Mouse (Mus musculus) ES-Bruce4 (cell line): ENCODE data around the gene Rcvrn. TPM values are rescaled to one million over a fixed set of nuclear protein-coding genes. Genes with fewer than 3 reads are reported as not detected.

Source experiments
- H3K27ac ChIP-seq: 2 replicates; pipeline ENCODE4 v1.5.1; 2012; ENCODE audit warnings: low read length, inconsistent platforms; ENCODE audit not compliant: insufficient read depth
- H3K27me3 ChIP-seq: 2 replicates; pipeline ENCODE4 v1.6.1; 2012; ENCODE audit warnings: mild to moderate bottlenecking, low read length, inconsistent platforms; ENCODE audit not compliant: control insufficient read depth, poor library complexity, insufficient read depth, severe bottlenecking
- H3K36me3 ChIP-seq: 2 replicates; pipeline ENCODE4 v1.6.1; 2012; ENCODE audit warnings: inconsistent platforms, mild to moderate bottlenecking, low read length, moderate library complexity; ENCODE audit not compliant: control insufficient read depth, poor library complexity, insufficient read depth, severe bottlenecking
- H3K4me1 ChIP-seq: one replicate; pipeline ENCODE4 v1.8.1; 2011; ENCODE audit warnings: low read length; ENCODE audit not compliant: control insufficient read depth, insufficient read depth
- H3K4me3 ChIP-seq: 2 replicates; pipeline ENCODE4 v1.5.1; 2011; ENCODE audit warnings: low read depth, mild to moderate bottlenecking, low read length
- H3K9ac ChIP-seq: 2 replicates; pipeline ENCODE4 v1.6.1; 2012; ENCODE audit warnings: low read depth, mild to moderate bottlenecking, inconsistent platforms; ENCODE audit not compliant: poor library complexity, severe bottlenecking
- H3K9me3 ChIP-seq: replicated peaks from 2 replicates; pipeline ENCODE4 v1.6.1; 2012; ENCODE audit warnings: mild to moderate bottlenecking, low read length, inconsistent platforms; ENCODE audit not compliant: control insufficient read depth, poor library complexity, insufficient read depth, severe bottlenecking
- CTCF ChIP-seq: IDR thresholded peaks from one replicate; pipeline ENCODE4 v1.8.1; 2011; ENCODE audit warnings: low read depth, low read length
- EP300 ChIP-seq: IDR thresholded peaks from 2 replicates; pipeline ENCODE4 v1.6.1; 2011; ENCODE audit warnings: low read depth, low read length; ENCODE audit not compliant: insufficient read depth
- POLR2A ChIP-seq: IDR thresholded peaks from one replicate; pipeline ENCODE4 v1.8.1; 2011; ENCODE audit warnings: low read length; ENCODE audit not compliant: insufficient read depth
- polyA plus RNA-seq: library from polyadenylated mRNA; stranded (reverse); fragments of >200 nt; gene quantifications from 2 replicates; pipeline ENCODE4 v1.2.4, GENCODE M21; 2011; ENCODE audit warnings: low read depth; ENCODE audit not compliant: missing spikeins, insufficient read depth, insufficient read length

Gene Rcvrn
- polyA plus RNA-seq, 1 experiment, result not detected

DNA sequence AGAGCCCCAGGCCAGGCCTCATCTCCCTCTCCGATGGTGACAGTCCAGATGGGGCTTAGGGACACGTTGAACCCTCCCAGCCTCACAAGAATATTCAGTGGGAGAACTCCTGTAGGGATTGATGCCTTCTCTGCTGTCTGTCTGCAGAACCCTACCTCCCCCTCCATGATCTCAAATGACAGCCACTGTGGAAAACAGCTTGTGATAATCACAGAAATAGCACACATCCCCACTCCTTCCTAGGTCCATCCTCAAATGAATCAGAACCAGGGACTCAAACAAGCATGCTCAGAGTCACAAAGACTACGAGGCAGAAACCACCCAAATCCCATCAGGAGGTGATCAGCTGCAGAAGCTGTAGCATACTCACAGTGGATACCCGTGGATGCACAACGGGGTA, 29.0 kb upstream of the Rcvrn start:
- no peak for TF ChIP-seq EP300
- TF ChIP-seq CTCF, result no peak
- no peak for TF ChIP-seq POLR2A
- no peaks in the 10 kb centered on the region for H3K9me3 ChIP-seq

DNA sequence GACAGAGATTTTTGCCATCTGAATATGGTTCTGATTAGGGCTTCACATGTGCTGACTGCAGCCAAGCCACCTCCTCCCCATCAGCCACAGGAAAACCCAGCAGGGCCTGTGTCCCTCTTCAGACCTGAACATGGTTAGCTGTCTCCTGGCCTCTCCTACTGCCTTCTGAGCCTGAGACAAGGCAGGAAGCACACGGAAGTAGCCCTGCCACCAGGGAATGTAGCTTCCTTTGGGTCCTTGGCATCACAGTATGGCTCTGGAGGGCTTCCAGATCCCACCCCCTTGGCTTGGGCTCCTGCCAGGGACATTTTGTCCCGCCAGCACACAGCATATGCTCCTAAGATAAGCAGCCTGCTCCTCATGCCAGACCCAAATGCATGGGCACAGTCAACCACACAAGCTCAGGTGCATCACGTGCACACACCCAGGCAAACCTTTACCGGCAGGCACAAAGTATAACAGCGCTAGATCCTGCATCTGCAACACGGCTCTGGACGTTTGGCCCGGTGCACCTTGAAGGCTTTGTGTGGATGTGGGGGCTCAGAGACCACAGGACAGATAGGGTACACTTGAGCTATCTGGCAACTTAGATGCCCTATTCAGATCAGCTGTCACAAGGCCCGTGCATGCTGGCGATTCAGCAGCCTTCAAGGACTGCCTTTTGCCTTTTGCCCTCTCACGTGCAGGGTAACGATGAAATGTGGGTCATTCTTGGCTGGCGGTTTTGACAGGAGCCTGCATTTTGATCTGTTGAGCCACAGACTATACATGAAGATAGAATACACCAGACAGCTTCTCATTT, 27.4 kb upstream of the Rcvrn start:
- H3K4me3 ChIP-seq, result no peak overlapping the region
- H3K4me1 ChIP-seq, result no peaks in the 10 kb centered on the region
- TF ChIP-seq POLR2A (no peak), CTCF (no peak), EP300 (no peak)
- no peaks in the 10 kb centered on the region for H3K9me3 ChIP-seq
- no peaks in the 10 kb centered on the region for H3K27me3 ChIP-seq
- H3K27ac ChIP-seq, result no peak overlapping the region
- H3K9ac ChIP-seq, result no peak overlapping the region
- H3K36me3 ChIP-seq, result no peaks in the 10 kb centered on the region

More for the DNA sequence above, 29.0 kb upstream of the Rcvrn start:
- Histone ChIP-seq H3K4me3 (no peak overlapping the region), H3K36me3 (no peaks in the 10 kb centered on the region), H3K27me3 (no peaks in the 10 kb centered on the region), H3K9ac (no peak overlapping the region), H3K27ac (no peak overlapping the region), H3K4me1 (no peaks in the 10 kb centered on the region)

DNA sequence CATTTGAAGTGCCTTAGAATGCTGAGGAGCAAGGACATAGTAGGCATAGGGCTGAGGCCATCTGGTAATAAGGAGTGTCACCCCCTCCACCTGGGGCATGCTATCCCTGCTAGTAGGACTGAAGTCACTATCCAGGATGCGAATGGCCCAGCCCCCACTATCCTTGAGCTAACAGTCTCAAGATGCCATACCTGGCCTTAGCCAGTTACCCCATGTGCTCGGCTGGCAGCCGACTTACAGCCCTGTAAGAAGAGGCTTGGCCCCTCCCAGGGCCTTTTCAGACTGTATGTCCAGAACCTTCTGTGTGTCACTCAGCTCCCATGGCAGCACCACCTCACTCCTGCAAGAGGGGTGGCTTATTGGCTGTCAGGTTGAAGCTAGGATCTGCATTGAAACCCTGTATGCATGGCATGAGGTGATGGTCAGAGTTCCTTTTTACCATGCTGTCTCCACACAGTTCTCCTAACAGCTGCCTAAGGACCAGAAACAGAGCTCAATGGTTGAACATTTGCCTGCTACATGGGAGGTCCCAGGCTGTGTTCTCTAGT, 26.6 kb upstream of the Rcvrn start:
- H3K36me3 ChIP-seq, result no peaks in the 10 kb centered on the region
- H3K4me3 ChIP-seq, result no peak overlapping the region
- no peak overlapping the region for H3K27ac ChIP-seq
- no peak overlapping the region for H3K9ac ChIP-seq
- H3K27me3 ChIP-seq, result no peaks in the 10 kb centered on the region
- no peak for TF ChIP-seq CTCF
- TF ChIP-seq POLR2A, result no peak
- TF ChIP-seq EP300, result no peak
- no peaks in the 10 kb centered on the region for H3K4me1 ChIP-seq
- no peaks in the 10 kb centered on the region for H3K9me3 ChIP-seq

DNA sequence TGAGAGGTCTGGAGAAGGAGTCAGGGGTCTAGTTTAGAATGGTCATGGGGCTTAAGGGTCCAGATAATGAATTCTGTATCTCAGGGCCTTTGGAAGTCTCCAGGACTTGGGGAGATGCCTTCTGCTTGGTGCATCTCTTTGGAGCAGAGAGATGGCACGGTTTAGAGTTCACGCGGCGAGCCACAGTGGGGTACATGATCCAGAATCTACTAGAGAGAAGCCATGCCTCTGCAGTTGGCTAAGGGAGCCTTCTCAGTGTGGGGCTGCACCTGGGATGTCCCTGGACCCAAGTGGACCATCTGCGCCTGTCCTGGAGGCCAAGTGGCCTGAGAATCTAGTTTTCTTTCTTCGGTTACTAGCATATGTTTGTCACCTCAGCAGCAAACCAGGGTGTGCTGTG, 25.1 kb upstream of the Rcvrn start:
- Histone ChIP-seq H3K4me1 (no peaks in the 10 kb centered on the region), H3K27me3 (no peaks in the 10 kb centered on the region), H3K9me3 (no peaks in the 10 kb centered on the region), H3K36me3 (no peaks in the 10 kb centered on the region), H3K27ac (no peak overlapping the region), H3K9ac (no peak overlapping the region), H3K4me3 (no peak overlapping the region)
- TF ChIP-seq CTCF (no peak), POLR2A (no peak), EP300 (no peak)

DNA sequence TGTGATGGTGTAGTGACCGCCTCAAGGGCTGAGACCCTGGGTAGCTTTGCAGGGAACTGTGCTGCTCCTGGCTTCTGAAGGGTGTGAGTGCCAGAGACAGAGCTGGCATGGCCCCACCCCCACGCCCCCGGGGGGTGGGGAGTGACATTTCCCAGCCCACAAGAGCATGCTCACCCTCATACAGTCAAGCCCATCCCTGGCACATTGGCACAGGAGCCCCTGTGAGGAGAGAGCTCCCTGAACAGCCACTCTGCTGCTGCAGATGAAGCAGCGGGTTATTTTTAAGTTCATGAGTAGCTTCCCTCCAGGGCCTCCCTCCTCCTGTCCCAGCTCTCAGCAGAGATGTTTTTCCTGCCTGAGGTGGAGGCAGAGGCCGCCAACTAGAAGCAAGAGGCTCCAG, 23.0 kb upstream of the Rcvrn start:
- H3K36me3 ChIP-seq, result no peaks in the 10 kb centered on the region
- H3K27ac ChIP-seq, result no peak overlapping the region
- H3K9me3 ChIP-seq, result no peaks in the 10 kb centered on the region
- no peak overlapping the region for H3K4me3 ChIP-seq
- no peak overlapping the region for H3K9ac ChIP-seq
- TF ChIP-seq CTCF (no peak), EP300 (no peak), POLR2A (no peak)
- H3K27me3 ChIP-seq, result no peaks in the 10 kb centered on the region
- no peaks in the 10 kb centered on the region for H3K4me1 ChIP-seq
